Mouse (Mus musculus): ENCODE data around the gene Pawr.
"Not testable (repeated sequence)": the region's sequence is repeated elsewhere in the genome, so short reads cannot be mapped to it uniquely, and the experiment has no call there.

Gene Pawr

GRCm38 (mm10) chr10:108440251-108440650 lies 108.3 kb downstream of the Pawr start:
- DNase-seq (ENCODE audit: low read depth, low spot score), result not testable (repeated sequence)

GRCm38 (mm10) chr10:108443931-108444876 lies 112.3 kb downstream of the Pawr start:
- no peak for DNase-seq (ENCODE audit: low read depth, low spot score)

- DNase-seq (ENCODE audit: low read depth, low spot score), result no peak
These were observed 113.2 kb downstream of the Pawr start for GRCm38 (mm10) chr10:108445123-108445522.

GRCm38 (mm10) chr10:108445606-108446005 lies 113.7 kb downstream of the Pawr start:
- no peak for DNase-seq (ENCODE audit: low read depth, low spot score)

- DNase-seq (ENCODE audit: low read depth, low spot score), result peak; percentile 65
These were observed 114.4 kb downstream of the Pawr start for GRCm38 (mm10) chr10:108446041-108446931.

- no peak for DNase-seq (ENCODE audit: low read depth, low spot score)
These were observed 115.3 kb downstream of the Pawr start for GRCm38 (mm10) chr10:108447211-108447610.

- DNase-seq (ENCODE audit: low read depth, low spot score), result no peak
These were observed 116.5 kb downstream of the Pawr start for GRCm38 (mm10) chr10:108448421-108448820.

GRCm38 (mm10) chr10:108450401-108450800 lies 118.5 kb downstream of the Pawr start:
- no peak for DNase-seq (ENCODE audit: low read depth, low spot score)

- no peak for DNase-seq (ENCODE audit: low read depth, low spot score)
These were observed 119.6 kb downstream of the Pawr start for GRCm38 (mm10) chr10:108451516-108451915.

- no peak for DNase-seq (ENCODE audit: low read depth, low spot score)
These were observed 120.5 kb downstream of the Pawr start for GRCm38 (mm10) chr10:108452421-108452820.

GRCm38 (mm10) chr10:108453561-108453960 lies 121.6 kb downstream of the Pawr start:
- DNase-seq (ENCODE audit: low read depth, low spot score), result no peak

GRCm38 (mm10) chr10:108454691-108455117 lies 122.8 kb downstream of the Pawr start:
- DNase-seq (ENCODE audit: low read depth, low spot score), result no peak

GRCm38 (mm10) chr10:108455204-108455603 lies 123.3 kb downstream of the Pawr start:
- no peak for DNase-seq (ENCODE audit: low read depth, low spot score)

- DNase-seq (ENCODE audit: low read depth, low spot score), result no peak
These were observed 124.0 kb downstream of the Pawr start for GRCm38 (mm10) chr10:108455883-108456282.

- no peak for DNase-seq (ENCODE audit: low read depth, low spot score)
These were observed 125.1 kb downstream of the Pawr start for GRCm38 (mm10) chr10:108457054-108457453.

- no peak for DNase-seq (ENCODE audit: low read depth, low spot score)
These were observed 129.9 kb downstream of the Pawr start for GRCm38 (mm10) chr10:108461862-108462261.
